Mouse (Mus musculus) cortical plate, adult 2 months (tissue): ENCODE measurements around the gene Sh3rf3.

Source experiments
- CTCF ChIP-seq: fragments of 200-500 bp; IDR thresholded peaks from 2 replicates; pipeline ENCODE4 v1.5.1; 2011; ENCODE audit warnings: mild to moderate bottlenecking, control low read depth, low read length; ENCODE audit not compliant: insufficient read depth; ENCODE audit errors: extremely low read depth
- POLR2A ChIP-seq: fragments of 200-500 bp; IDR thresholded peaks from 2 replicates; pipeline ENCODE4 v1.6.1; 2011; ENCODE audit warnings: mild to moderate bottlenecking, low read length, control low read depth; ENCODE audit not compliant: insufficient read depth; ENCODE audit errors: extremely low read depth

GRCm38 (mm10) chr10:59172539-59172938 is 359.4 kb downstream of the Sh3rf3 start:
- TF ChIP-seq POLR2A, result no peak
- no peak for TF ChIP-seq CTCF
